Mouse (Mus musculus) splenic B cell, adult 2 months (primary cell): ENCODE measurements around the gene Nkpd1.
"Not testable (repeated sequence)": the region's sequence is repeated elsewhere in the genome, so short reads cannot be mapped to it uniquely, and the experiment has no call there.

Source experiments
- DNase-seq: peaks from one replicate; pipeline ENCODE4 v3.0.0-alpha.2; 2011; ENCODE audit warnings: low read depth, low spot score
- H3K27me3 ChIP-seq: 2 replicates; pipeline ENCODE4 v1.6.1; 2012; ENCODE audit warnings: mild to moderate bottlenecking, low read length, moderate library complexity, mixed read lengths; ENCODE audit not compliant: control insufficient read depth, poor library complexity, insufficient read depth, severe bottlenecking
- H3K36me3 ChIP-seq: 2 replicates; pipeline ENCODE4 v1.6.1; 2012; ENCODE audit warnings: mild to moderate bottlenecking, low read length, moderate library complexity, mixed read lengths; ENCODE audit not compliant: control insufficient read depth, poor library complexity, insufficient read depth, severe bottlenecking

The Nkpd1 gene

DNA sequence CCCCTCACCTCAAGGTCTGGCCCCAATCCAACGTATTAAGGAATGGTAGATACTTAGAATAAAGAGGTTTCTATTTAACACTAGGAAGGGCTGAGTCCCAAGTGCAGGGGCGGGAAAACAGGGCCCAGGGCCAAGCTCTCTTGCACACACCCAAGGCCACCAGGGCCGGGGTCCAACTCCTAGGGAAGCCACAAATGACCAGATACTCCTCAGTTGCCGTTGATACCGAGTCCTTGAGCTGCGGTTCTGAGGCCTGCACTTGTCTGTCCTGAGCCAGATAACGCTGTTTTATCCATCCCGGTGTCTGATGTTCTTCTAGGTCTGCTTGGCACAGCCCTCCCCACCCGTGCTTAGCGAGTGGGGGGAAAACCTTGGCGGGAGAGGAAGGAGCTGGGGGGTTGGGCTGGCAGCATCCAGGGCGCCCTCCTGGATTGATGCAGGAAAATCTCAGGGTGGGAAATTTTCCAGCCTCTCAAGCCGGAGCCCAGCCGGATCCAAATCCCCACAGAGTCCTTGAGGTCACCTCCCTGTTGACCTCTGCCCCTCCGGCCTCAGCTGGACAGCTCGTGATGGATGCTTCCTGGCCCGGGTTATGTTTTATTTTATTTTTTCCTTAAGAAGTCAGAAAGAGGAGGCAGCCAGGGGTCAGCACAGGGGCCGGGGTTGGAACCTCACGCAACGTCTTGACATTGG, 22.0 kb upstream of the Nkpd1 start:
- no peaks in the 10 kb centered on the region for H3K36me3 ChIP-seq
- DNase-seq: no peak
- no peaks in the 10 kb centered on the region for H3K27me3 ChIP-seq

DNA sequence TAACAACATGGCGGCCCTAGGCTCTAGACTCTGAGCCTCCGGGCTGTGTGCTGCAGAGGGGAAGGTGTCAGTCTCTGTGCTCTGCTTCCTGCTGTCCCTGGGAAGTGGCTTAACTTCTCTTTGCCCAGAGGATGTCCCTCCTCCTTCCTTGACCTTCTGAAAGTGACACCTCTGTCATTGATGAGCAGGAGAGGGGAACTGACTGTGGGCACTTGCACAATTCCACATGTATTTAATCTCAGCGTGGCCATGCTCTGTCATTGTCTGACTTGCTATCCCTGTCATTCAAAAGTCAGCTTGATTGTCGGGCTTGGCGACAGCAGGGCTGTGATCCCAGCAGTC, 21.5 kb upstream of the Nkpd1 start:
- no peak for DNase-seq
- Histone ChIP-seq H3K36me3 (no peaks in the 10 kb centered on the region), H3K27me3 (no peaks in the 10 kb centered on the region)

DNA sequence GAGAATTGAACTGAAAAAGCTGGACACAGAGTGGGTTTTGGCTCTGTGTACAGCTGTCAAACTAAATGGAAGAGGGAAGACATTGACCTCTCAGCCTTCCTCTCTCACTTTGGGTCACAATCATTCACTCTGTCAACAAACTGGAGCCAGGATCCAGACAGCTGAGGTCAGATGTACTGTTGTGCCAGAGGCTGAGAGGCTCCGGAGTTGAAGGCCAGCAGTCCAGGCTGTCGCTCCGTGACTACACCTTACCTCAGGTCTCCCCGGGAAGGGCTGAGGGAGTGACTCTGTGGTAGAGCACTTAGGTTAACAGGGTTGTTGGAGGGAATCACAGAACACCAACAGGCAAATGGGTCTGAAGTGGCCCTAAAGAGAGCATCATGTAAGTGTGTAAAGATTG, 19.3 kb upstream of the Nkpd1 start:
- DNase-seq: no peak
- Histone ChIP-seq H3K36me3 (no peaks in the 10 kb centered on the region), H3K27me3 (no peaks in the 10 kb centered on the region)

DNA sequence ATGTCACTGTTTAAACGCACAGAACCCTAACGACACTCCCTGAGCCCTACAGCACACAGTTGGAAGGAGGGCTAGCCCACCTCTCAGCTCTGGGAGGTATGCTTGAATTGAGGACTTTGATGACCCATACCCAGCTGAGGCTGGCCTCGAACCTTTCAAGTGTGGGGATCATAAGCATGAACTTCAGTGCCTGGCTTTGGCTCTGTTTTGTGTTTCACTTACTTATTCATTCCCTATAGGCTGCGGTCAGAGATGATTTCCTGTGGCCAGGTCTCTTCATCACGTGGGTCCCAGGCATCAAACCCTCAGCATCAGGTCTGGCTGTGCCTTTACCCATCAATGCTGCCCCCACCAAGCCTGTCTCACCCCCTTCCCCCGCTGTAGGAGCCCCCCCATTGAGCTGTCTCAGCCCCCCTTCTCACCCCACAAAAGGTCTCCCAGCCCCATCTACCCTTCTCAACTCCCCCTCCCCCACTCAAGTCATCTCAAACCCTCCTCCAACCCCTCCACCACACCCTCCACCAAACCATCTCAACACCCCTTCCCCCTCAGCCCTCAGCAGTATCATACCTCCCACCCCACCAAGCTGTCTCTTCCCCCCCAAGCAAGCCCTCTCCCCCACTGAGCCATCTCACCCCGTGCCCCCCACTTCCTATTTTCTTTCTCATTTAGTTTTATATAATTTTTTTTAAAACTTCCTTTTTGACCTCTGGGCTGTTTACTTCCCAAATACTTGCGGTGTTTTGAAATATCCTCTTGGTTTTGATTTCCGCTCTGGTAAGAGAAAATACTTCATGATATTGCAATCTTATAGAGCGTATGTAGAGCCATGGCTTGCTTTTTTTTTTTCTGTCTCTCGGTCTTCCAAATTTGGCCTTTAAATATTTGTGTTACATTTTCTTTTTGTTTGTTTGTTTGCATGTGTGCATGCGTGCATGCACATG, 16.9 kb upstream of the Nkpd1 start:
- Histone ChIP-seq H3K27me3 (no peaks in the 10 kb centered on the region), H3K36me3 (no peaks in the 10 kb centered on the region)
- DNase-seq: no peak

- Histone ChIP-seq H3K36me3 (no peaks in the 10 kb centered on the region), H3K27me3 (no peaks in the 10 kb centered on the region)
- DNase-seq: no peak
Observed at GRCm38 (mm10) chr7:19501658-19502057, 16.0 kb upstream of the Nkpd1 start.

DNA sequence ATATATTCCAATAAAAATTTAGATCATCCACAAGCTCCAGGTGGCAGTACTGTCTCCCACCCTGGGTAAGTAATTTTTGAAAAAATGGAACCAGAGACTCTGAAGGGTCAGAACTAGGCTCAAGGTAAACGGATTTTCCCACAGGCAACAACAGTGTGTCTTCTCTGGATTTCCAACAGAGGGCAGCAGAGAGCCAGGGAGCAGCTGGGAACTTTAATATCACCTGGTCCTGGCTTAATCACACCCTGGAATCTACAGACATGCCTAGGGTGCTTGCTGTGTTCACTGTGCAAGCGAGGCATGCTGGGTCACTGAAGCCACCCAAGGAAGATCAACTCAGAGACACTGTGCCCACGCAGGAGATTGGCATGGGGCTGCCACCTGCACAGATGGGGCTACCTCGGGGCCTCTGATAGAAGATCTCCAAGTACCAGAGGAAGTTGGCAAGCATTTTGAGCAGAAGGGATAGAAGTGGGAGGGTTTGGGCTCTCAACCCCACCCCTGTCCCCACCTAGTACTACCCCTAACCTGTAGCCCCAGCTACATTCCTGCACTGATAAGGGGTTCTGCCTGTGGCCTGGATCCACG, 14.1 kb upstream of the Nkpd1 start:
- no peaks in the 10 kb centered on the region for H3K27me3 ChIP-seq
- no peaks in the 10 kb centered on the region for H3K36me3 ChIP-seq
- peak; percentile 77 for DNase-seq

GRCm38 (mm10) chr7:19506326-19506725, 11.3 kb upstream of the Nkpd1 start:
- peak; percentile 55 for DNase-seq
- Histone ChIP-seq H3K27me3 (no peaks in the 10 kb centered on the region), H3K36me3 (no peaks in the 10 kb centered on the region)

GRCm38 (mm10) chr7:19506969-19507611, 10.5 kb upstream of the Nkpd1 start:
- H3K36me3 ChIP-seq: no peaks in the 10 kb centered on the region
- H3K27me3 ChIP-seq: no peaks in the 10 kb centered on the region
- peak; percentile 52 for DNase-seq

DNA sequence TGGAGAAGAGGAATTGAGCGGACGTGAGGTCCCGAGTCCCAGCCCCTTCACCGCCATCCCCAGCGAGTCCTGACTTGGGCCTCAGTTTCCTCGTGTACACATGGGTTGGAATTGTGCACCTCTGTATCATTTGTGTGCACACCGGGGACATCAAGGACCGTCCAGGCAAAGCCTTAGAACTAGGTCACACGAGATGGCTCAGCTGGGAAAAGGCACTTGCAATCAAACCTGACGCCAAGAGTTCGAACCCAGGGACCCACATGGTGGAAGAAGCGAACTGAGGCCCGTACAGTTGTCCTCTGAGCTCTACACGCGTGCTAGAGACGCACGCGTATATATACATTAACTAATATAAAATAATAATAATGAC, 10.0 kb upstream of the Nkpd1 start:
- H3K27me3 ChIP-seq: no peaks in the 10 kb centered on the region
- H3K36me3 ChIP-seq: no peaks in the 10 kb centered on the region
- DNase-seq: peak; percentile 24

GRCm38 (mm10) chr7:19508150-19508923, 9.3 kb upstream of the Nkpd1 start, which contains the start of the genes Bloc1s3 and Trappc6a:
Gene Bloc1s3, minus strand, starts transcription at chr7:19508367.
Gene Trappc6a, plus strand, starts transcription at chr7:19508395.
- H3K36me3 ChIP-seq: no peaks in the 10 kb centered on the region
- DNase-seq: peak; percentile 93
- no peaks in the 10 kb centered on the region for H3K27me3 ChIP-seq

GRCm38 (mm10) chr7:19508924-19509568, 8.6 kb upstream of the Nkpd1 start:
- Histone ChIP-seq H3K36me3 (no peaks in the 10 kb centered on the region), H3K27me3 (no peaks in the 10 kb centered on the region)
- no peak for DNase-seq

- H3K36me3 ChIP-seq: no peaks in the 10 kb centered on the region
- H3K27me3 ChIP-seq: no peaks in the 10 kb centered on the region
- no peak for DNase-seq
Observed at GRCm38 (mm10) chr7:19509786-19510185, 7.9 kb upstream of the Nkpd1 start.

GRCm38 (mm10) chr7:19511934-19512333, 5.7 kb upstream of the Nkpd1 start:
- DNase-seq, H3K36me3 ChIP-seq: not testable (repeated sequence)

GRCm38 (mm10) chr7:19512353-19512752, 5.3 kb upstream of the Nkpd1 start:
- peak; percentile 24 for DNase-seq
- Histone ChIP-seq H3K27me3 (no peaks in the 10 kb centered on the region), H3K36me3 (no peaks in the 10 kb centered on the region)

More at GRCm38 (mm10) chr7:19511934-19512333, 5.7 kb upstream of the Nkpd1 start:
- not testable (repeated sequence) for H3K27me3 ChIP-seq
